Mouse (Mus musculus) megakaryocyte, embryonic 14.5 days (primary cell): Measurements from ENCODE around the gene Tnxb. TPM values are rescaled to one million over a fixed set of nuclear protein-coding genes. Genes with fewer than 3 reads are reported as not detected.

Experiments
- H3K27me3 ChIP-seq: replicated peaks from 2 replicates; pipeline ENCODE3; 2012; ENCODE audit warnings: inconsistent platforms
- H3K36me3 ChIP-seq: replicated peaks from 2 replicates; pipeline ENCODE3; 2012; ENCODE audit warnings: low read length, inconsistent platforms, mixed read lengths
- H3K4me1 ChIP-seq: 2 replicates; pipeline ENCODE4 v1.6.1; 2012; ENCODE audit warnings: inconsistent platforms
- H3K4me3 ChIP-seq: replicated peaks from 2 replicates; pipeline ENCODE3; 2012; ENCODE audit warnings: moderate library complexity, mild to moderate bottlenecking, inconsistent platforms
- H3K9me3 ChIP-seq: 2 replicates; pipeline ENCODE4 v1.6.1; 2012; ENCODE audit warnings: inconsistent platforms
- FLI1 ChIP-seq: IDR thresholded peaks from 2 replicates; pipeline ENCODE4 v1.6.1; 2012; ENCODE audit warnings: low read length, inconsistent platforms, mixed read lengths
- GATA1 ChIP-seq: IDR thresholded peaks from 3 replicates; pipeline ENCODE4 v1.6.1; 2012; ENCODE audit warnings: mixed read lengths, low read length, inconsistent platforms, borderline replicate concordance
- polyA plus RNA-seq: library from polyadenylated mRNA; stranded (reverse); fragments of >175 nt; gene quantifications from 2 replicates; pipeline ENCODE4 v1.2.3, GENCODE M21; 2012; ENCODE audit warnings: low replicate concordance; ENCODE audit not compliant: insufficient read depth

The Tnxb gene
- polyA plus RNA-seq, 1 experiment, result 0.03 TPM

DNA sequence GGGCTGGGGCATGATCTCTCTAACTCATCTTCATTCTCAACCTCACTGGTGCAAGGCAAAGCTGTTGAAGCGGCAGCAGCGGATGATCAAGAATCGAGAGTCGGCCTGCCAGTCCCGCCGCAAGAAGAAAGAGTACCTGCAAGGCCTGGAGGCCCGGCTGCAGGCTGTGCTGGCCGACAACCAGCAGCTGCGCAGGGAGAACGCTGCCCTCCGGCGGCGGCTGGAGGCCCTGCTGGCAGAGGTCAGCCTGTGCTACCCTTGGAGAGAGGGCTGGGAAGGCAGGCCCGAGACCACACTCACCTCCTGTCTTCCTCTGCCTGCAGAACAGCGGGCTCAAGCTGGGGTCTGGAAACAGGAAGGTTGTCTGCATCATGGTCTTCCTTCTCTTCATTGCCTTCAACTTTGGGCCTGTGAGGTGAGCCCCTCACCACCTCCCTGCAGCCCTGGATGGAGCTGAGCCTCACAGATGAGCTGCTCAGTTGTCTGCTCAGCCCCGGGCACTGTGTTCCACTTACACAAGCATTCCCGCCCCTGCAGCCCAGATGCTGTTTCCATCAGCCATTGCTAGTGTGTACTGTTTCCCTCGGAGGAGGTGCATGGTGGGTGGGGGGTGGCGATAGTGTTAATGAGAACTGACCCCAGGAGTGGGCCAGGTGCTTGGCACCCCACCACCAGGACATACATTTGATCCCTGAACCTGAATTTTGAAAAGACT, 18.7 kb upstream of the Tnxb start:
- Histone ChIP-seq H3K27me3 (peaks cover 3% of the 10 kb centered on the region), H3K9me3 (no peaks in the 10 kb centered on the region), H3K36me3 (peaks cover 82% of the 10 kb centered on the region), H3K4me1 (peaks cover 54% of the 10 kb centered on the region), H3K4me3 (no peak overlapping the region)
- no peak for TF ChIP-seq FLI1
- TF ChIP-seq GATA1, result no peak

DNA sequence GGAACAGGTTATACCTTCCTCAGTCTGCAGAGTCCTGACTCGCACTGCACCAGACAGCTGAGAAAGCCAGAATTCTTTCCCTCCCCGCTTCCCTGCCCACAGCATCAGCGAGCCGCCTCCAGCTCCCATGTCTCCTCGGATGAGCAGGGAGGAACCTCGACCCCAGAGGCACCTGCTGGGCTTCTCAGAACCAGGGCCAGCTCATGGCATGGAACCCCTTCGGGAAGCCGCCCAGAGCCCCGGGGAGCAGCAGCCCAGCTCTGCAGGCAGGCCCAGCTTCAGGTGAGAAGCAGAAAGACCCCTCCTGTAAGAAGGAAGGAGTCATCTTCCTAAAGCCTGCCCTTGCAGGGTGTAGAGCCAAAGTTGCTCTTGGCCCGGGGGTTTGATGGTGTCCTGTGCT, 17.8 kb upstream of the Tnxb start:
- TF ChIP-seq FLI1 (no peak), GATA1 (no peak)
- Histone ChIP-seq H3K27me3 (peaks cover 6% of the 10 kb centered on the region), H3K9me3 (no peaks in the 10 kb centered on the region), H3K4me3 (no peak overlapping the region), H3K4me1 (peaks cover 58% of the 10 kb centered on the region), H3K36me3 (peaks cover 82% of the 10 kb centered on the region)

DNA sequence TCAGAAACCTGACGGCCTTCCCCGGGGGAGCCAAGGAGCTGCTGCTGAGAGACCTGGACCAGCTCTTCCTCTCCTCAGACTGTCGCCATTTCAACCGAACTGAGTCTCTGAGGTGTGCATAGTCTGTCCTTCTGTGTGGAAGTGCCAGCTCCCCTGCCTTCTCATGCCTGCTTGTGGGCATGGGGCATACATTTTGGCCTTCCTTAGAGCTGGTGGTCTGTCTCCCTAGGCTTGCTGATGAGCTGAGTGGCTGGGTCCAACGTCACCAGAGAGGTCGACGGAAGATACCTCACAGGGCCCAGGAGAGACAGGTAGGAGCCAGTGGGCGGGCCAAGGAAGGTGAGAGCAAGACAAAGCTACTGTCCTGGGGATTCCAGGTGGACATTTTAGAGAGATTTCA, 17.4 kb upstream of the Tnxb start:
- Histone ChIP-seq H3K9me3 (no peaks in the 10 kb centered on the region), H3K4me3 (no peak overlapping the region), H3K27me3 (peaks cover 6% of the 10 kb centered on the region), H3K4me1 (peaks cover 56% of the 10 kb centered on the region), H3K36me3 (peaks cover 82% of the 10 kb centered on the region)
- TF ChIP-seq FLI1 (no peak), GATA1 (no peak)

DNA sequence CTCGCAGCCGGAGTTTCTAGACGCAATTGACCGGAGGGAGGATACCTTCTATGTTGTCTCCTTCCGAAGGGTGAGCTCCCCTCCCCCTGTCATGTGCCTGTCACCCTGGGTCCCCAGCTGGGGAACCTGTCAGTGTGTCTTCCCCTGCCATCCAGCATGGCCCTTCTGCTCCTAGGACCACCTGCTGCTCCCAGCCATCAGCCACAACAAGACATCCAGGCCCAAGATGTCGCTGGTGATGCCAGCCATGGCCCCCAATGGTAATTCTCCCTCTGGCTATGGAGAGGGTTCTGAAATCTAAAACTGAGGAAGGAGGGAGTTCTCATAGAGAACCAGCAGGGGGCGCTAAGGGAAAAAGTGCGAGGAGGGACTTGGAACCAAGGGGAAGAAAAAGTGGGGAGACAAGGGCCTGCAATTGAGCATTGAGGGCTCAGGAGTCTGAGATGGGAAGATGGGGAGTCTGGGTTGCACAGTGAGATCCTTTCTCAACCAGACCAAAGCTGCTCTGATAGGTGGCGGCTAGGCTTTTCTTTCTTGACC, 16.5 kb upstream of the Tnxb start:
- H3K27me3 ChIP-seq, result peaks cover 11% of the 10 kb centered on the region
- TF ChIP-seq GATA1 (no peak), FLI1 (no peak)
- peaks cover 54% of the 10 kb centered on the region for H3K4me1 ChIP-seq
- peaks cover 75% of the 10 kb centered on the region for H3K36me3 ChIP-seq
- no peaks in the 10 kb centered on the region for H3K9me3 ChIP-seq
- H3K4me3 ChIP-seq, result no peak overlapping the region

DNA sequence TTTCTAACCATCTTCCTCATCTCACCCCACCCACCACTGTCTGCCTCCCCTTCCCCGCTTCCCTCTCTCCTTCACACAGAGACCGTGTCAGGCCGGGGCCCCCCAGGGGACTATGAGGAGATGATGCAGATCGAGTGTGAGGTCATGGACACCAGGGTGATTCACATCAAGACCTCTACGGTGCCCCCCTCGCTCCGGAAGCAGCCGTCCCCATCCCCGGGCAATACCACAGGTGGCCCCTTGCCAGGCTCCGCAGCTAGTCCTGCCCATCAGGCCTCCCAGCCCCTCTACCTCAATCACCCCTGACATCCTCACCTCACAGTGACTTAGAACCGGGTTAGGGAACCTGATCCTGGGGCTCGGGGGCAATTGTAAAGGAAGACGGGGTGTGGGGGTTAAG, 15.9 kb upstream of the Tnxb start:
- no peaks in the 10 kb centered on the region for H3K9me3 ChIP-seq
- peaks cover 56% of the 10 kb centered on the region for H3K4me1 ChIP-seq
- H3K27me3 ChIP-seq, result peaks cover 17% of the 10 kb centered on the region
- TF ChIP-seq FLI1 (no peak), GATA1 (no peak)
- no peak overlapping the region for H3K4me3 ChIP-seq
- peaks cover 69% of the 10 kb centered on the region for H3K36me3 ChIP-seq

DNA sequence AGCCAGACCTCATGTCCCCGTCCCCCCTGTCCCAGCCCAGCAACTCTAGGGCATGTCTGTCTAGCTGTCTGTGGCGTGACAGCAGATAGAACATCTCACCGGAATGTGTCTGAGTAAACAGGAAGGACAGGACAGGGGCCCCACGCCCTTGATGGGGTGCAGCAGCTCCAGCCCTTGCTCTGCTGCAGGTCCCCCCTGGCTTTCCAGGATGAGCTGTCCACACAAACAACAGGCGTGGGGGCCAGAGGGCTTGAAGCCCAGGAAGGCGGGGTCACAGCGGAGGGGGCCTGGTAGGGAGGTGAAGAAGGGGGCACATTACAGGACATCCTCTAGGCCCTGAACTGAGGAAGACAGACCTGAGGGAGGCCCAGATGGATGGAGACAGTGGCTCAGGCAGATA, 15.2 kb upstream of the Tnxb start:
- TF ChIP-seq FLI1 (no peak), GATA1 (no peak)
- peaks cover 62% of the 10 kb centered on the region for H3K4me1 ChIP-seq
- H3K4me3 ChIP-seq, result no peak overlapping the region
- no peaks in the 10 kb centered on the region for H3K9me3 ChIP-seq
- peaks cover 62% of the 10 kb centered on the region for H3K36me3 ChIP-seq
- peaks cover 24% of the 10 kb centered on the region for H3K27me3 ChIP-seq

DNA sequence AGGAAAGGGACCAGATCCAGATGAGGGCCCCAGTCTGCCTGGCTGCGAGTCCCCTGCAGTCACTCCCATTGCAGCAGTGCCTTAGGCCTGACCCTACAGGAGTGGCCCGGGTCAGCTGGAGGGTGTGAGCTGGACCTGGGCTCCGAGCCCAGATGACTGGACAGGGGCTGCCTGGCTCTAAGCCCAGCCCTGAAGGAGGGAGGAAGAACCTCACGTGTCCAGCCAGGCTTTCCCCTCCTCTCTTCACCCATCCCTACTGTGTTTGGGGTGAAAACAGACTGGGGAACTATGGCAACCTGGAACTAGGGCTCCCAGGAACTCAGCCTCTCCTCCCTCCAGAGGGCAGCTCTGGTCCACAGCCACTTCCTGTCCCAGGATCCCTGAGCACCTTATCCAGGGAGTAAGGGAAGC, 14.7 kb upstream of the Tnxb start:
- TF ChIP-seq FLI1 (no peak), GATA1 (no peak)
- Histone ChIP-seq H3K9me3 (no peaks in the 10 kb centered on the region), H3K27me3 (peaks cover 28% of the 10 kb centered on the region), H3K36me3 (peaks cover 57% of the 10 kb centered on the region), H3K4me1 (peaks cover 65% of the 10 kb centered on the region), H3K4me3 (no peak overlapping the region)

DNA sequence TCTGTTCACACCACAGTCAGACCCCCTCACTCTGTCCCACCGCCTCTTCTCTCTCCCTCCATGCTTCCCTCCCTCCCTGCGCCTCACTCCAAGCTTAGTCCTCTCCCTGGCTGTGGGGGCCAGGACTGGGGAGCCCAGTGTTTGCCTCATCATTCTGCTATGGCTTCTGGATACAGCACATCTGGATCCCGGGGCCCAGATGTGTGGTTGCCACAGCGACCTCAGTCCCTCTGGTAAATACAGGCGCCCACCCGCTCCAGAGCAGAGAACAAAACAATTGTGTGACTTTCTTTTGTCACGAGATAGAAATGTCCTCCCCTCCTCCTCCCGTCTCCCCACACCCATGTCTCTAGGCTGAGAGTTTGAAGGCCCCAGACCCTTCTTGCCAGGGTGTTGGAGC, 13.7 kb upstream of the Tnxb start:
- H3K4me1 ChIP-seq, result peaks cover 68% of the 10 kb centered on the region
- H3K9me3 ChIP-seq, result no peaks in the 10 kb centered on the region
- H3K27me3 ChIP-seq, result peaks cover 39% of the 10 kb centered on the region
- H3K4me3 ChIP-seq, result no peak overlapping the region
- TF ChIP-seq GATA1, result no peak
- no peak for TF ChIP-seq FLI1
- peaks cover 47% of the 10 kb centered on the region for H3K36me3 ChIP-seq

DNA sequence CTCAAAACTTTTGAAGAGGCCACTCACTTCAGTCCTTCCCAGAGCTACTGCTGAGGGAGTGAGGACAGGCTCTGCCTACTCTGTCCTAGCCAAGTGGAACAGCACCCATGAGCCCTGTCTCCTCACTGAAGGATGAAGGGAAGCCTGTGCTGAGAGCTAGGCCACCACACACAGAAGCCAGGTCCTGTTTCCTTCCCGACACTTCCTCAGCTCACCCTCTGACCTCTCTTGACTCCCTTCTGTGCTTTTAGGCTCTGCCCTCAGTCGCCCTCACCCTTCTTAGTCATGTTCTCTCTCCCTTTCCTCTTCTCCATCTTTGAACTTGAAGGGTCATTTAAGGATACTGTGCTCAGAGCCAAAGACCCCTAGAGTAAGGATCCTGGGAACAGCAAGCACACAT, 13.1 kb upstream of the Tnxb start:
- Histone ChIP-seq H3K9me3 (no peaks in the 10 kb centered on the region), H3K36me3 (peaks cover 41% of the 10 kb centered on the region)

DNA sequence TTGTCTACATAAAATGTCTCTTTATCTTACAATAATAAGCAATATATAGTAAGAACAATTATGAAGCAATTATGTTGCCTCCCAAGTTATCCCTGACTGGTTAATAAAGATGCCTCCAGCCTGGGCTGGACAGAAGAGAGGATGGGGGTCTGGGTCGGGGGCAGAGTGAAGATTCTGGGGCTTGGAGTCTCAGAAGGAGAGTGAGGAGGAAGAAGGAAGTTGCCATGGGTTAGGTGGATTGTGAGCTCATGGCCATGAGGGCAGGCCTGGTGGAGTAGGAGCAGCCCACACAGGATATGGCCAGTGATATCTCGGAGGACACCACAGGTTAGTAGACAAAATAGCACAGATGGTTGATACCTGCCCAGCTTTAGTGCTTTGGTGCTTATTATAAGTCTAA, 12.2 kb upstream of the Tnxb start:
- Histone ChIP-seq H3K4me1 (peaks cover 69% of the 10 kb centered on the region), H3K9me3 (no peaks in the 10 kb centered on the region), H3K27me3 (peaks cover 48% of the 10 kb centered on the region), H3K36me3 (peaks cover 32% of the 10 kb centered on the region), H3K4me3 (no peak overlapping the region)
- no peak for TF ChIP-seq FLI1
- TF ChIP-seq GATA1, result no peak

More for the DNA sequence above, 13.1 kb upstream of the Tnxb start:
- peaks cover 69% of the 10 kb centered on the region for H3K4me1 ChIP-seq
- H3K27me3 ChIP-seq, result peaks cover 40% of the 10 kb centered on the region
- H3K4me3 ChIP-seq, result no peak overlapping the region
- no peak for TF ChIP-seq GATA1
- TF ChIP-seq FLI1, result no peak
